Mouse (Mus musculus) embryo, embryonic 10.5 days (tissue): ENCODE measurements around the gene Ppm1l.

Experiments
- DNase-seq: peaks from one replicate; pipeline ENCODE4 v3.0.0-alpha.2; 2015; ENCODE audit warnings: low spot score

The Ppm1l gene

DNA sequence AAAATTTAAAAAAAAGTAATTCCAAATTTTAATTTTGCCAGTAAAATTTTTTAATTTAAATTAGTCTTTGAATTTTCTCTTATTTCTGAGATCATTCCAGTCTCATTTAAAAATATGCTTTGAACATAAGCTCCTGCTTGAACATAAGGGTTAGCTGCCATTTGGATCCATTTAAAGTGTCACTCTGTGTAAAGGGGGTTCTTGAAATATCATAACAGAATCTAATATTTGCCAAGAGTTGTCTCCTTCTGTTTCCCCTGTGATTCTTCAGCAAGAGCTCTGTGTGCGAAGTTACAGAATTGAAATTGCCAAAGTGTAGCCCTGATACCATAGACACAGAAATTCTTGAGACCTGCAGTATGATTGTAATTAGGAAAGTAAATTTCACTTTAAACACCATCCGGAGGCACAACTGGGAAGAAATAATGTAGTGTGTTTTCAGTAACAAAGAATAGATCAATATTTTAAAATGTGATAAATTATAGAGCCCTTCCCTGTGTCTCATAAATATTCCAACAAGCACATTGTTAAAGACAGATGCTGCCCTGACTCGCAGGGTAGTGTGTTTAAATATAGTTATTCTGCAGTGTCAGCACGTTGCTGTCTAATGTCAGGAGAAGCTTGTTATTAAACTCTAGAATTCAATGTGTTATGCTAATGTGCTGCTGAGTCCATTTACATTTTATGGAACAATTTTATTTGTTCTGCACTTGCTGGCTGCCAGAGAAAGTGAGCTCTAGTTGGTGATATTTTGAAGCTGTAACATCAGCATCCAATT lies 177.8 kb downstream of the Ppm1l start:
- DNase-seq, result no peak

DNA sequence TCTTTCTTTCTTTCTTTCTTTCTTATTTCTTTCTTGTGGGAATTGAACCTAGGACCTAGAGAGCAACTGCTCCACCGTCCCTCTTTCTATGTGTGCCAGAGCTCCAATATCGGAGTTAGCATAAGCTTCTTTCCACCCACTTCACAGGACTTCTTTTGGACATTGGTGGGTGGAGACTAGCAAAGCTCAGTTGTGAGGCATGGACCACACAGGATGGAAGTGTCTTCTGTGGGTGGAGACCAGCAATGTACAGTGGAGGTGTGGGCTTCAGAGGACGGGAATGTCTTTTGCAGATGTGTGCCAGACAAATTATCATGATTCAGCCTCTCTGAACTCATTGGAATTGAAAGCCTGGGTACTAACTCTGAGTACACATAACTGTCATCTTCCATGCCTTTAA lies 180.5 kb downstream of the Ppm1l start:
- DNase-seq, result no peak

DNA sequence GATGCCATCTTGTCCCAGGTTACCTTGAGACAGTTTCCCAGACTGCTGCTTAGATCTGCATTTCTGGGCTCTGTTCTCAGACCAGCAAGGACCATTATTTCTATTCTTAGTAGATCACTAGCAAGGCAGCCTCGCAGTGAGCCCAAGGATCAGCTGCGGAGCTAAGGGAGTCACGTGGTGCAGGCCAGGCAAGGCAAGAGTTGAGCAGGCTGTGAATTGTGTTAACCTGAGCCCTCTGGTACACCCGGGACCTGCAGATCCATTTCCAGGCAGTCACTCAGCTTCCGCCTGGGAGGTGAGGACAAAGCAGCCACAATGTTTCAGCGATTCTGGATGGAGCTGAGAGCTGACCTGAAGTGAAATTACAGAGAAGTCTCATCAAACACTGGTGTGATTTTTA lies 185.3 kb downstream of the Ppm1l start:
- DNase-seq, result peak; percentile 40

DNA sequence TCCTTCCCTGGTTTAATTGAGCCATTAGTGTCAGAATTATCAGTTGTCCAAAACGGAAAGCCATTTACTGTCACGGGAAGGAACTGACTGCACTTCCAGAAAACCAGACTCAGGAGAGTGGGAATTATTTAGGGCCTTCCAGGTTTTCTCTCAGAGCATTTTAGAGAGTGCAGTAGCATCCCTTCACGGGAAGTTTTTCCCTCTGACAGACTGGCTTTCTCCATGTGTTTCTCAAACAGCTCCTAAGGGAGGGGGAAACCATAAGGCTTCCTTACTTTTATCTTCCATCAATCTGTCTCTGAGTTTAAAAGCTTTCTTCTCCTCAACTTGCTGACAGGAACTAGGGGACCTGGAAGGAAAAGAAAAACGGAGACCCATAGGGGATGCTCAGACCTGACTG lies 185.9 kb downstream of the Ppm1l start:
- no peak for DNase-seq

DNA sequence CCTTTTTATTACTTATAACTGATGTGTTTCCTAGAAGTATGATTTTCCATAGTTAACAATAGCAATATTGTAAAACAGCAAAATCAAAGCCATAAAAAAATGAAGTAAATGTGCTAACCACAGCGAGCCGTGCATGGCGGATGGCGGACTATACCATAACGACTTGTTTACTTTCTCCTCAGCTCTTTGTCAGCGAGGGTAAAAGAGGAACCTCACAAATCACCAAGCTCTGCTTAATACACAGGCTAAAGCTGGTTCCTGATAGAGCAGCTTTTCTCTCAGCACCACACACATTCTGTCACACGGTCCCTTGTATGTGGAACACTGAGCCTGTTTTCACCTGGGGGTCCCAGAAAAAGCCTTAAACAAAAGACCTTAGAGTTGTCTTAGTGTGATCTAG lies 188.4 kb downstream of the Ppm1l start:
- no peak for DNase-seq

DNA sequence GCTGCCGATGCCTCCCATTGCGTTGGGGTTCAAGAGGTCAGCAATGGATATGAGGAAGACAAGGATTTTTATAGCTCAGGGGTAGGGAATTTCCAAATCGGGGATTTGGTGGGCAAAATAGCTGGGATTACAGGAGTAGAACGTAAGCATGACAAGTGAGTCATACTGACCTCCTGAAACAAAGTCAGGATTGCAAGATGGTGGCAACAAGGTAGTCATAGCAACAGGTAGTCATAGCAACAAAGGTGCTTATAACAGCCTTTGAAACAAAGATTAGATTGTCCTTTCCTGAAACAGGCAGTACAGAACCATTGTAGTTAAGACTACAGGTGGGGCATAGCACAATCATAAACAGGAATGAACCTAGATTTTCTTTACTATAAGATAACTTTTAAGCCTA lies 189.7 kb downstream of the Ppm1l start:
- DNase-seq, result peak; percentile 22

DNA sequence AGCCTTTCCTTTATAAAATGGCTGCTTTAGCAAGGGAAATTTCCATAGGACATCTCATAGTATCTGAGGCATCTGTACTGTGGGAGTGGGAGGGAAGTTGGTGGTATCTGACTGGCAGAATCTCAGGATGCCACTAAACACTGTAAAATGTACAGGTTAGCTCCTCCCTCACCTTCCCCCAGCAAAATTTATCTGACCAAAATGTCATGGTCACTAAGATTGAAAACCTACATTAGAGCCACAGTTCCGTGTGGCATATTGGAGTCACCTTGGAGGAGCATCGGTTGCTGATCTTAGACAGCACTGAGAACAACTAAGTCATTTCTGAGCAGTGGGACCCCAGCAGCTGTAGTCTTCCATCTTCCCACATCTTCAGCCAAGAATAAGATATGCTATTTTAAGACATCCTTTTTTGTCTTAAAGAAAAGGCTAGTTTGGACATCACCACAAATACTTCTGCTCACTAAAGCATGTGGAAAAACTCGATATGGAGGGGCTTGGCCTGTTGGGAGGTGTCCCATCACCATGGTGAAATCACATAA lies 192.8 kb downstream of the Ppm1l start:
- no peak for DNase-seq

DNA sequence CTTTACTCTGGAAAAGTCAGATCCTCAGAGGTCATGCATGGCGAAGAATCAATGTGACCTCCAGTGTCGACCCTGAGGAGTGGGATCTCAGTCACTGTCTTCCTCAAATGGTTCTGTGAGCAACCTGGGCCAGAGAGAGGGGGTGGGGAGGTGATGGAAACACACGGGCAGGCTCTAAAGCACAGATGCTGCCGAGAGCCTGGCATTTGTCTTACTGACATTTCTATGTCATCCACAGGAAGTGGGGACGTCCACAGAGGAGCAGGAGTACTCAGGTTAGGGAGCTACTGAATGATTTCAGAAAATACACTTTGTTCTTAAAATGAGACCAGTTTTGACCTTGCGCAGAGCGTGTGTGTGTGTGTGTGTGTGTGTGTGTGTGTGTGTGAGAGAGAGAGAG lies 195.2 kb downstream of the Ppm1l start:
- peak; percentile 31 for DNase-seq

DNA sequence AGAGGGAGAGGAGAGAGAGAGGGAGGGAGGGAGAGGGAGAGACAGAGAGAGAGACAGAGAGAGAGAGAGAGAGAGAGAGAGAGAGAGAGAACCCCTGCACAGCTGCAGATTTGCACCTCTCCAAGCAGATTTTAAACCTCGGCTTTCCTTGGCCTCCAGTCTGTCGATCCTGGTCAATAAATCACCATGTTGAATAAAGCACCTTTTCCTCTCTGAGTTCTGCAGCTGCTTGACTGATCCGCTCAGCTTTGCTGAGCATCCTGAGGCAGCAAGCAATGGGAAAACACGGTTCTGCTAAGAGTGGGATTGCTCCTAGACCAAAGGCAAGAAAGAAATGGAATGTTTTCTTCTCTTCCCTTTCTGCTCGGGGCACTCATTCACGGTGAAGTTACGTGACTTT lies 195.7 kb downstream of the Ppm1l start:
- DNase-seq, result peak; percentile 22

DNA sequence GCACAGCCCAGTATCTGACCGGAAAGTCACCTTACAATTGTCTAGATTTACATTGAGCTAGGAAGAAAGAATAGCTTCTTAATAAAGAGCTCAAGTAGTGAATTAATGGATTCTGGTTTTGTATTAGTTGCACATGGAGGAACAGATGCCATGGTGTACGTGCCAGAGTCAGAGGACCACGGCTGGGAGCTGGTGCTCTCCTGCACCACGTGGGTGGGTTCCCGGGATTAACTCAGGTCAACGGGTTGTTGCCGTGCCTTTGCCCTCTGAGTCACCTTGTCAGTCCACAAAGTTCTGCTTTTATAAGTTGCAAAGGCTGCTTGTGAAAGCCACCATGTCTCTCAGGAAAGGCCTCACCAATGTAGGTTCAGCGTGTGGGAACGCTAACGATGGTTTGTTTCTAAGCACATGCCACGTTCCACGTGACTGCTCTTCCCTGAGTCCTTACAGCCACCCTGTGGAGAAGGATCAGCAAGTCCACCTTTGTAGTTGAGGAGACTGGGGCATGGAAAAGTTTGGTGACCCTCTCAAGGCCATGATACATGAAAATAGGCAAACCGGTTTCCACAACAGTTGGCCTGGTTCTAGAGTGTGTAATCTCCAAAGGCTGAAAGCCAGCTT lies 199.2 kb downstream of the Ppm1l start:
- no peak for DNase-seq

DNA sequence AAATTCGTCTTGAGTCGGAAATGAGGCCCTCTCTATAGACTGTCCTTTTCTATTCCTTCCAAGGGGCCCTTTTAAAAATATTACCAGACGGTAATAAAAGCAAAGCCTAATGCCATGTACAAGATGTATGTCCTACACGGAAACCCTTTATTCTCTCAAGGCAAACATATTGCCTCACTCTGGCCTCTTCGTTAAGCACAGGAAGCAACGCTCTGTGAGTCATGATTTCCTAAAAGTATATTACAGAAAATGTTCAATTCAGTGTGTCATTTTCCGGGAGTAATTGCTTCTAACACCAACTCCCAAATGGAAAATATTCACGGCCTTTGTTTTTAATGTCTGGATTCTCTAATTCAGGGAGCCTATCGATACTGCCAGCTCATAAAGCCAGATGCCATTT lies 202.5 kb downstream of the Ppm1l start:
- no peak for DNase-seq

DNA sequence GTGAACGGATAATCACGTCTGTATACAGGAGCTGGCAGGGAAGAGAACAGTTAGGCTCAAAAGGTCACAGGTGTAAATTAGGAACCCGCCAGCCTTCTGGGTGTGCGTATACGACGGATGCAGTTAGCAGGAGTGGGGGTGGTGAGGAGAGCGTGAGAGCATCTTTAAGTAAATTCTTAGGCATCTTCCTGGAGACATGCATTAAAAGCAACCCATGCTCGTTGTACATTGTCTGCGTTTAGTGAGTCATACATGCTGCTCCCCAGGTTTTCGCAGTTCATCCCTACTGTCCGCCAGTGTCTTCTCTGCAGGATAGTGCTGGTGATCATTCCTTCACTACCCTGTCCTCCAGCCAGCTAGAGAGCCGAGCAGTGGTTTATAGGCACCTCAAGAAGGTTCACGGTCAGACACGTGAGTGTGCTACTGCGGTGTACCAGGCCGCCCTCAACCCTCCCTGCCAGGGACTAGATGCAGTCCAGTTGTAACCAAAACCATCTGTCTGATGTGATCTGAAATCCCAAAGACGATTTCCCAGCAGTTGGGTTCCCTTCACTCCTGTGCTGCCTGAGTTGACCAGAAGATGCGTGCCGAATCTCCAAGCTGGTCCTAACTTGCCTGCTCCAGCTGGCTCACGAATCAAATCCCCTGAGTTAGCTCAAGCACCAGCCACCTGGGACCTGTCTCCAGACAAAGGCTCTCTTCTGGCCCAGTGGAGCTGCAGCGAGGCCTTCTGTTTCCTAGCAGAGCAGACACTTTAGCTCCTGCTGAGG lies 203.3 kb downstream of the Ppm1l start:
- peak; percentile 34 for DNase-seq

DNA sequence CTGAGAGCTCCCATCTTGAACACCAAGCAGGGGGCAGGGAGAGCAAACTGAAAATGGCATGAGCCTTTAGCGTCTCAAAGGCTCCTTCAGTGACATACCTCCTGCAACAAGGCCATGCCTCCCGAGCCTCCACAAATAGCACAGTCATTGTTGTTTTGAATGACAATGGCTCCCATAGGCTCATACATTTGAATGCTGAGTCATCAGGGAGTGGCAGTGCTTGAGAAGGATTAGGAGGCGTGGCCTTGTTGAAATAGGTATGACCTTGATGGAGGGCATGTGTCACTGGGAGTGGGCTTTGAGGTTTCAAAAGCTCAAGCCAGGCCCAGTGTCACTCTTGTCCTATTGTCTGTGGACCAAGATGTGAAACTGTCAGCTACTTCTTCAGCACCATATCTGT lies 205.6 kb downstream of the Ppm1l start:
- no peak for DNase-seq

DNA sequence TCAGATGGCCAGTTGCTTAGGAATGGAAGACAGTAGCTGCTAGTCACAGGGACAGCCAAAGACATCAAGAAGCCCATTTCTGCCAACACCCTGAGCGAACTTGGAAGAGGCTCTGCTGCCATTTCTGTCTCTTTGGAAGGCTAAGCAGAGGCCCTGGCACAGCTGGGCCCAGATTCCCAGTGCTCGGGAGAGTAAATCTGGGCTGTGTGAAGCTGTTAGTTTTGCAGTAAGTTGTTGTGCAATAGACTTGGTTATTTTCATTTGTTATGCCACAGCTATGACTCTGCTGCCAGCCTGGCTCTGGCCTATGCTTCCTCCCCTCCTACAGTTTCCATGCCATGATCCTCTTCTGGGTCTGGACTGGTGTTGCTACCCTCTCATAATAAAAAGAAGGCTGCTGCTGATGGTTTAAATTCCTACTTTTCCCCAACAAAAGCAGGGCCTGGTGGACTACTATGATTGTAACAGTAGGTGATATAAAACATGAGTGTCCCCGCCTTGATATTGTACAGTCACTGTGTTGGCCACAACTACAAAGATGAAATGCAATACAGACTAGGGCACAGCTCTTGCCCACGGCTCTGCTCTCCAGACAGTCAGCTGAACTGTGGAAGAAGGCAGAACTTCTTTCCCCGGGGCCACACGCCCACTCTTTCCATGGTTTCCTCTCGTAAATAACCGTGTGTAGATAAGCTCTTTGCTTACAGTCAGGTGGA lies 207.9 kb downstream of the Ppm1l start:
- DNase-seq, result no peak

DNA sequence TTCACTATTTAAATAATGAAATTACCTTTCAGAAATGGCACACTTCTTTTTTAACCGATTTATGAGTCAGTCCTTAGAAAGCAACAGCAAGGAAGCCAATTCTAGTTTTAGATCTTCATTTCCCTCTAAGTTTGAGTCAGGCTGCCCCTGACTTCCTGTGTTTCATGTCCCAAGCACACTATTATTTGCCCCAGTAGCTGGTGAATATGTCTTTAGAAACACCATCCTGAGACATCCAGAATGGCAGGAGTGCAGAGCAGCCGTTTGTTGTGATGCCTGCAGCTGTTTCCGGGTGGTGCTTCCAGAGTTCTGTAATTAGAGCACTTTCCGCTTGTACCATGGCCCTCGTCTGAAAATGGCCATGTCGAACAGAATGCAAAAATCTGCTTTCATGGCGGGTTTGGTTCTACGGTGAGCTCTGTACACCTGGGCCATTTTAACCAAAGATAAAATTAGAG lies 208.4 kb downstream of the Ppm1l start:
- no peak for DNase-seq

DNA sequence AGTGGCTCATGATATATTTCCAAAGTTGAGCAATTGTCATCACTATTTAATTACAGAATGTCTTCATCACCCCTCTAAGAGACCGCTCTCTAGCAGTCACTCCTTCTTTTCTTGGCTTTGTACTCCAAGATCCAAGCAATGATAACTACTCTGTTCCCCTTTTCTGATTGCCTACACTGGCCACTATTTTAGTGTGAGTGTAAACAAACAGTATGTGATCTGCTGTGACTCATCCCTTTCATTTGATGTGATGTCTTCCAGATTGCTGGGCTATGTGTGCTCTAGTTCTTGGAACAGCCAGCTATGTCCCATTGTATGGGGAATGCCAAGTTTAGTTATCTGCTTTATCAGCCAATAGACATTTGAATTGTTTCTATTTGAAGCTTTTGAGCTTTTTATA lies 210.7 kb downstream of the Ppm1l start:
- no peak for DNase-seq

DNA sequence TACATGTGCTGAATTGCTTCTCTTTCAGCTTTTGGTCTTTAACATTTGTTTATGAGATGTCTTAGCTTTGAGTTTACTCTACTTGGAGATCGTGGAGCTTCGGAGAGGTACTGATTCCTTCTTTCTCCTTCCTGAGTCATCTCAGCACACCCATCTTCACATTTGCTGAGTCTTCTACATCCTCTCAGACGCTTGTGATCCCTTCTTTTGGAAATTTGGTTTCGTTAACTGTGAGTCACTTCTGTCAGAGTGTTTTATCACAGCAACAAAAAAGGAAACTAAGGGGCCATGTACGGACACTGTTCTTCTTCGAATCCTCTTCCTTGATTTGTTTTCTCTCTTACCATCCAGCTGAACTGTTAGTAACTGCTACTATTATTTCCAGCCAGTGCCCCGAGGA lies 212.9 kb downstream of the Ppm1l start:
- no peak for DNase-seq

DNA sequence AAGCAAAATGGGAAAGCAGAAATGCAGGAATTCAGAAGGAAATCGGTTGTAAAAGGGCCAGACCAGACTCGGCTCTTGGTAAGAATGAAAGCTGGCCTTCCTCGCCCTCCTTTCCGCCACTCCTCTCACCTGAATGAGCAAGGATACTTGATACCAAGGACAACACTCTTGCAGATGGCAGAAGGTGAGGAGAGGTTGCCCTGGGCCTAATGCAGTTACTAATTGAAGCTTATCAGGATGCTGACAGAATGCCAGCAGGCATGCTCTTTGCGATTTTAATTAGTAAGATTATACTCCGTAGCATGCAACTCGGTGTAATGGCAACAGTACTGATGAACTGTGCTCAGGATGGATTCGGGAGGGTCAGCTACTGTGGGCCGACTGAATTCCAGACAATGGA lies 214.8 kb downstream of the Ppm1l start:
- no peak for DNase-seq

DNA sequence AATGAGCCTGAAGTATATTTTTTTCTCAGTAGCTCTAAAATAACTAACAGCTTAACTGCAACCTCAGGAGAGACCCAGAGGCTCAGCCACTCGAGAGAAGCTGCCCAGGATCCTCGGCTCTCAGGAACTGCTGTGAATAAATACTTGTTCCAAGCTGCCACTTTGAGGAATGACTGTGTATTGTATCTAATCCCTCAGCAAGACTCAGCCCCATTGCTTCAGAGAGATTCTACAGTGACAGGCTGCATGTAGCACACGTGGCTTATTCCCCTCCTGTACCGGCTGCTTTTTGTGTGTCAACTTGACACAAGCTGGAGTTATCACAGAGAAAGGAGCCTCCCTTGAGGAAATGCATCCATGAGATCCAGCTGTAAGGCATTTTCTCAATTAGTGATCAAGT lies 216.0 kb downstream of the Ppm1l start:
- DNase-seq, result no peak

DNA sequence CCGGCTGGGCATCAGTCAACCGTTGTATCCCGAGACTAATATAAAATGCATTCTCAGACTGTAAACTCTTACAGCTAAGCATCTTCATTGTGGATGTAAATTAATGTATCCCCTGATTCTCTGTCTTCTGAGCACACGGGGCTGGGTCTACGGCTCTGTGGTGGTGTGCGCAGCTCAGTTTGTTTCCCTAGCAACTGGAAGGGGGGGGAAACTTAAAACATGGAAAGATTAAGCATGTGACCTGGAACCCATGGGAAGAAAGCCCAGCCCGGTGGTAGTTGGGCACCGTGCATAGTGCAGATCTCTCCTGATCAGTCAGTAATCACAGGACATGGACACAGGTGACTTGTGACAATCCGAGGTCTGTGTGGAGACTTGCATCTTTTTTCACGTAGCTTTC lies 218.8 kb downstream of the Ppm1l start:
- no peak for DNase-seq

DNA sequence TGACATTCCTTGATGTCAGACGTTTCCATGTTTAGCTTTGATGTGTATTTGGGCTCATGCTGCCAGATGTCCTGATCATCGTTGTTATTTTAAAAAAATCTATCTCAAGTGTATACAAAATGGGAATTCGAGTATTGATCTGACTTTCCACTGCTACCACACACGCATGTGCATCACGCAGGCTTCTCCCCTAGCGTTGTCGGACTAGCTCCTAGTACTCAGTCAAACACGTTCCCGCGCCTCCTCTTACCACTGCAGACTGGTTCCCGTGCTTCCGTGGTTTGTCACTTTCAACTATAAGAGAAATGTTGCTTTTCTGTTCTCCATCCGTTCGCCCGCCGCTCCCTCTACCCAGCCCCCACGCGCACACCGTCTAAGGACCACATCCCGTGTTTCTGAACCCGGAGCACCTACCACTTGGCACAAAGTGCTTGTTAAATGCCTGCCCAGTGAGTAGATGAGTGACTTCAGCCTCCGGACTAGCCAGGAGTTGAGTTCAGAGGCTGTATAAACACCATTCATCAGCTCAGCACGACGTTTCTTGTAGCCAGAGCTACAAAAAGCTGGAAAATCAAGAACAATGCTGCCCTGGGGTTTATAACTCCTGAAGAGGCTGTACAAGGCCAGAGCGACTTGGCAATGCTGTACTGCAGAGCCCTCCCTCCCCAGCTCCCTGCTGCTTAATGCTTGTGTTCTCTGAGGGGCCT lies 219.4 kb downstream of the Ppm1l start:
- DNase-seq, result peak; percentile 74

DNA sequence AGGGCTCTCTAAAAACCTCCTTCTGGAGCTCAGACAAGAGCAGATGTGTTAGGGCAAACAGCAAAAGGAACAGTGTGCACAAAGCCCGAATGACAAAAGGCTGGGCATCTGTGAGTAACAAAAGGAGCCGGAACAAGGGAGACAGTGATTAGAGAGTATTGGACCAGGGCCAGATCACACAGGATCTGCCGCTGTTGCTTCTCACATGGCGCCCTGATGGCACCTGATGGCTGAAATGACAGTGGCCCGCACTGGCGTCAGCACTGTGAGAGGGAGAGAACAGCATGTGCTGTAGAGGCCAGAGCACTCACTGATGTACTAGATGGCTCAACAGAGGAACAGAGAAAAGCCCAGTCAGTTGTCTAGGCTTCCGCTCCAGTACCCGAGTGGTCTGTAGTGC lies 226.3 kb downstream of the Ppm1l start:
- DNase-seq, result no peak
